Mouse (Mus musculus) bone marrow macrophage, adult 2 months (primary cell): ENCODE data around the gene Ank3.

Experiments used
- CTCF ChIP-seq: IDR thresholded peaks from 2 replicates; pipeline ENCODE4 v1.5.1; 2012; ENCODE audit warnings: low read depth, mild to moderate bottlenecking, low read length, moderate library complexity
- POLR2A ChIP-seq: IDR thresholded peaks from 2 replicates; pipeline ENCODE4 v1.6.1; 2012; ENCODE audit warnings: mild to moderate bottlenecking, low read depth, low read length, borderline replicate concordance

GRCm38 (mm10) chr10:69764402-69764801 is 365.8 kb downstream of the Ank3 start:
- TF ChIP-seq CTCF (no peak), POLR2A (no peak)
